ENCODE assay signal across 8 mouse cellular contexts in genomic region chr4:129251482-129252125, GRCm38 (mm10). TPM values are rescaled to one million over a fixed set of nuclear protein-coding genes. Genes with fewer than 3 reads are reported as not detected.
DNase-seq lines count a peak whose midpoint lies in the region; ATAC-seq lines count a peak whose summit lies in the region.

No protein-coding gene starts in this region.

- no peak overlapping the region for H3K27ac ChIP-seq in heart, embryonic 13.5 days (replicated peaks)
- no peak overlapping the region for H3K27ac ChIP-seq in forebrain, embryonic 14.5 days (ENCODE audit: low read depth, low read length)
- peak overlapping the region; percentile 73 for H3K27ac ChIP-seq in limb, embryonic 10.5 days

- H3K4me2 ChIP-seq in heart, embryonic 13.5 days, result peak overlapping the region; percentile 51
- H3K4me2 ChIP-seq in forebrain, embryonic 14.5 days (ENCODE audit: low read length), result peak overlapping the region; percentile 20; the same call in 1 of the 2 replicates

- no peaks in the 10 kb centered on the region for H3K36me3 ChIP-seq in heart, embryonic 13.5 days
- no peaks in the 10 kb centered on the region for H3K36me3 ChIP-seq in forebrain, embryonic 14.5 days (ENCODE audit: control insufficient read depth, insufficient read depth, low read length)
- no peaks in the 10 kb centered on the region for H3K36me3 ChIP-seq in limb, embryonic 10.5 days

- peaks cover 39% of the 10 kb centered on the region for H3K4me1 ChIP-seq in heart, embryonic 13.5 days
- H3K4me1 ChIP-seq in forebrain, embryonic 14.5 days (ENCODE audit: control insufficient read depth, insufficient read depth, low read length), result peaks cover 9% of the 10 kb centered on the region; the same call in 1 of the 2 replicates
- H3K4me1 ChIP-seq in limb, embryonic 10.5 days, result peaks cover 35% of the 10 kb centered on the region

- no peaks in the 10 kb centered on the region for H3K9me3 ChIP-seq in heart, embryonic 13.5 days
- H3K9me3 ChIP-seq in forebrain, embryonic 14.5 days (replicated peaks; ENCODE audit: control insufficient read depth, low read length), result no peaks in the 10 kb centered on the region
- H3K9me3 ChIP-seq in limb, embryonic 10.5 days (replicated peaks), result no peaks in the 10 kb centered on the region

- peaks cover 94% of the 10 kb centered on the region for H3K27me3 ChIP-seq in heart, embryonic 13.5 days (replicated peaks)
- peaks cover 36% of the 10 kb centered on the region for H3K27me3 ChIP-seq in forebrain, embryonic 14.5 days (replicated peaks; ENCODE audit: control insufficient read depth, insufficient read depth, low read length)
- H3K27me3 ChIP-seq in limb, embryonic 10.5 days (ENCODE audit: low read depth, poor library complexity, severe bottlenecking), result peaks cover 57% of the 10 kb centered on the region

- no peak for DNase-seq in heart, postnatal 10 days
- no peak for DNase-seq in forebrain, embryonic 14.5 days (ENCODE audit: low spot score)
- DNase-seq in limb, embryonic 10.5 days (ENCODE audit: low spot score), result peak; percentile 69
- DNase-seq in gastrocnemius, postnatal 10 days, result no peak
- DNase-seq in cerebellum, adult 9-11 months, result no peak
- DNase-seq in cerebellum, postnatal 36 days, result no peak

- no peak for ATAC-seq in heart, embryonic 13.5 days (ENCODE audit: extremely low read depth, insufficient number of reproducible peaks, low FRiP score, low TSS enrichment)
- ATAC-seq in forebrain, embryonic 14.5 days, result 0 out of 2 replicates have a peak, but pooled peaks have one; percentile 10
- peak; percentile 59 for ATAC-seq in monocyte, adult 5-6 weeks (replicated peaks; ENCODE audit: insufficient number of reproducible peaks, low FRiP score, low TSS enrichment, poor library complexity, severe bottlenecking)

- WGBS in heart, embryonic 13.5 days, result 8% methylated on average over 15 of the region's 15 CpGs
- 2% methylated on average over 15 of the region's 15 CpGs for WGBS in forebrain, embryonic 14.5 days
- WGBS in limb, embryonic 10.5 days, result under 1% methylated on average over 15 of the region's 15 CpGs

- peak overlapping the region; percentile 21 for H3K4me3 ChIP-seq in heart, embryonic 13.5 days
- H3K4me3 ChIP-seq in forebrain, embryonic 14.5 days (ENCODE audit: low read depth, low read length), result no peak overlapping the region
- peak overlapping the region; percentile 42 for H3K4me3 ChIP-seq in limb, embryonic 10.5 days

- intact Hi-C loops in heart, postnatal 10 days (cut with DNase I), result no loop called here

- H3K9ac ChIP-seq in heart, embryonic 13.5 days, result 0 out of 2 replicates have a peak overlapping the region, but pooled peaks have one; percentile 21
- no peak overlapping the region for H3K9ac ChIP-seq in forebrain, embryonic 14.5 days (ENCODE audit: low read length)

RNA-seq across cellular contexts. Expression of gene C77080, which starts 9.6 kb away (rescaled TPM):
- polyA plus RNA-seq in heart, embryonic 13.5 days (2015; fragmentation: Nextera tagmentation; extraction: Ambion mirVana), result 1.8 and 2.3 TPM in 2 replicates
- 1 to 10 TPM; 4.9 to 5.9 TPM for total RNA-seq in heart, postnatal 10 days (2021)
- 3.6 and 4.2 TPM in 2 replicates for polyA plus RNA-seq in forebrain, embryonic 14.5 days (2014; fragmentation: Nextera tagmentation; extraction: Ambion mirVana)
- polyA plus RNA-seq in limb, embryonic 10.5 days (2016; fragmentation: Nextera tagmentation; extraction: Ambion mirVana), result 4.0 and 4.1 TPM in 2 replicates
- total RNA-seq in monocyte, adult 5-6 weeks (2017), result 0.32 to 0.57 TPM in 2 of 3 replicates, not detected in the other
- 1 to 10 TPM; 2.6 to 4.9 TPM for total RNA-seq in gastrocnemius, postnatal 10 days (2021)

RNA-seq across cellular contexts. Expression of gene Sync, which starts 35.8 kb away (rescaled TPM):
- polyA plus RNA-seq in heart, embryonic 13.5 days (2015; fragmentation: Nextera tagmentation; extraction: Ambion mirVana), result 1.1 and 1.6 TPM in 2 replicates
- 10 to 100 TPM; 13.4 TPM for total RNA-seq in heart, postnatal 10 days (2021)
- polyA plus RNA-seq in forebrain, embryonic 14.5 days (2014; fragmentation: Nextera tagmentation; extraction: Ambion mirVana), result 0.14 and 0.24 TPM in 2 replicates
- 0.36 and 0.39 TPM in 2 replicates for polyA plus RNA-seq in limb, embryonic 10.5 days (2016; fragmentation: Nextera tagmentation; extraction: Ambion mirVana)
- total RNA-seq in monocyte, adult 5-6 weeks (2017), result 0.75 TPM in 1 of 3 replicates, not detected in the others
- 10 to 100 TPM; 63.6 to 64.4 TPM for total RNA-seq in gastrocnemius, postnatal 10 days (2021)
